Mouse (Mus musculus) thymus, adult 2 months (tissue): ENCODE measurements at regions not wholly inside any gene's neighbourhood (a gene's known extent, or its start where the extent isn't known, plus 50 kb on each side); places are given as distances from the start of the nearest gene placed in this dataset.

Experiments used
- DNase-seq: peaks from one replicate; pipeline ENCODE4 v3.0.0; 2021
- H3K27ac ChIP-seq: fragments of 200-500 bp; 2 replicates; pipeline ENCODE4 v1.5.1; 2012; ENCODE audit warnings: low read length, control low read depth; ENCODE audit not compliant: control insufficient read depth, insufficient read depth
- H3K27me3 ChIP-seq: fragments of 200-500 bp; 2 replicates; pipeline ENCODE4 v1.6.1; 2012; ENCODE audit warnings: mild to moderate bottlenecking, low read length, moderate library complexity, mixed read lengths; ENCODE audit not compliant: control insufficient read depth, insufficient read depth
- H3K36me3 ChIP-seq: fragments of 200-500 bp; 2 replicates; pipeline ENCODE4 v1.6.1; 2012; ENCODE audit warnings: mild to moderate bottlenecking, low read length, moderate library complexity; ENCODE audit not compliant: control insufficient read depth, insufficient read depth
- H3K4me1 ChIP-seq: fragments of 200-500 bp; replicated peaks from 2 replicates; pipeline ENCODE4 v1.6.1; 2012; ENCODE audit warnings: low read length; ENCODE audit not compliant: control insufficient read depth, insufficient read depth
- H3K4me3 ChIP-seq: fragments of 200-500 bp; 2 replicates; pipeline ENCODE4 v1.5.1; 2012; ENCODE audit warnings: mild to moderate bottlenecking, low read length, control low read depth, moderate library complexity; ENCODE audit not compliant: control insufficient read depth, insufficient read depth
- CTCF ChIP-seq: fragments of 200-500 bp; IDR thresholded peaks from 2 replicates; pipeline ENCODE4 v1.5.1; 2012; ENCODE audit warnings: mild to moderate bottlenecking, control low read depth, low read length, moderate library complexity, borderline replicate concordance; ENCODE audit not compliant: control insufficient read depth, poor library complexity, insufficient read depth; ENCODE audit errors: extremely low read depth
- POLR2A ChIP-seq: fragments of 200-500 bp; IDR thresholded peaks from 2 replicates; pipeline ENCODE4 v1.6.1; 2012; ENCODE audit warnings: mild to moderate bottlenecking, low read length, control low read depth, moderate library complexity; ENCODE audit not compliant: control insufficient read depth, poor library complexity, insufficient read depth; ENCODE audit errors: extremely low read depth
- WGBS: fragments of 180-500 bp; shearing (Covaris S2); methylation state at CpG from one replicate; pipeline ENCODE4 v1.1.7; 2018; 5-methylcytosine and 5-hydroxymethylcytosine counted together

DNA sequence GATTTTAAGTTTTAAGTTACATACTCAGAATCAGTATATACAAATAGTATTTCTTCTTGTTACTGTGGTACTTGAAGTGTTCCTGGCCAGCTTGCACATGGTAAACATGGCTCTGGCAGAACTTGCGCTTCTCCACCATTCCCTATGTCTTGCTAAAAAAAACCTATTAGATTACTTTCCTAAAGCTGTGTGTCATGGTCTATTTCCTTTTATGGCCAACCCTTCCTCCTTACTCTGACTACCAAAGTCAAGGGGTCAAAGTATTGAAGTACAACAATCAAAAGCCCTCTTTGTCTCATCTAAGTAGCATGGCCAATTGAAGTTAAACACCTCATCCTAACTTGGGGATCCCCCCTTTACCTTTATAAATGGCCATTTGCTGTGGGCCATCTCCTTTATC lies 223.6 kb upstream of the 2610001J05Rik start:
- no peaks in the 10 kb centered on the region for H3K36me3 ChIP-seq
- no peak overlapping the region for H3K4me3 ChIP-seq
- TF ChIP-seq CTCF: no peak
- no peak for TF ChIP-seq POLR2A
- 96% methylated on average over 1 of the region's 1 CpGs for WGBS
- H3K27me3 ChIP-seq: no peaks in the 10 kb centered on the region
- DNase-seq: no peak
- H3K4me1 ChIP-seq: no peaks in the 10 kb centered on the region
- H3K27ac ChIP-seq: no peak overlapping the region

DNA sequence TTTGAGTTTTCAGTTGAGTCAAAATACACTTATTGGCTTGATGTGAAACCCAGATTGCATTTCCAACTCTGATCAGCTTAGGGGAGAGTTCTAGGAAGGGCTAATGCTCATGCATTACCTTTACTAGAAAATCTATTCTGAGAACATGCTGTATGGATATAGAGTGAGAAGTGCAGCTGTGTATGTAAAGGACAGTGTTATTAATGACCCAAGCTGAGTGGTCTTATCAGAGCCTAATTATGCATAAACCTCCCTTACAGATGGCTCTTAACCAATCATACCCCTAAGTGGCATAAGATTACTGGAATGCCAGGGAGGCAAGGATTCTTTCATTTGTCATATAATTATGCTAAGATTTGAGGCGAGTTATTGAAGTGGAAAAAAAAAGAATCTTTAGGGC lies 210.6 kb upstream of the 2610001J05Rik start:
- H3K4me1 ChIP-seq: no peaks in the 10 kb centered on the region
- TF ChIP-seq CTCF: no peak
- no peaks in the 10 kb centered on the region for H3K27me3 ChIP-seq
- H3K36me3 ChIP-seq: no peaks in the 10 kb centered on the region
- H3K27ac ChIP-seq: no peak overlapping the region
- no peak overlapping the region for H3K4me3 ChIP-seq
- 77% methylated on average over 1 of the region's 1 CpGs for WGBS
- no peak for DNase-seq

DNA sequence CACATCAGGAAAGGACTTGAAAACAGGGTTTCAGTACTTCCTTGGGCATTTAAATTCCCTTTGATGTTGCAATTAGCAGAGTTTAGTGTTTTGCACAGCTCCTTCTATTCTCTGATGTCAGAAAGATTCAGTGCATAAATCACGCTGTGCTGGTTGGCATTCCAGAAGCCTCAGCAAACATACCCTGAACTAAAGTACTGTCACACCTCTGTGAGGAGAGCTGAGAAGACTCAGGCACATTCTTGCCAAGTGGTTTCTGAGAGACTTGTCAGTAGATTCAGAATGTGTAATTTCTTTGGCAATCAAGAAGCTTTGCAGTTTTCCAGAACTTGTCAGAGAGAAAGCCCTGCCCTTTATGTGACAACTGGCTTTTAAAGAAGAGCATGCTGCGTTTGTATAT lies 192.4 kb upstream of the 2610001J05Rik start:
- DNase-seq: no peak
- 80% methylated on average over 2 of the region's 2 CpGs for WGBS
- Histone ChIP-seq H3K4me1 (no peaks in the 10 kb centered on the region), H3K27me3 (no peaks in the 10 kb centered on the region), H3K4me3 (no peak overlapping the region), H3K36me3 (no peaks in the 10 kb centered on the region), H3K27ac (no peak overlapping the region)
- TF ChIP-seq POLR2A: no peak

DNA sequence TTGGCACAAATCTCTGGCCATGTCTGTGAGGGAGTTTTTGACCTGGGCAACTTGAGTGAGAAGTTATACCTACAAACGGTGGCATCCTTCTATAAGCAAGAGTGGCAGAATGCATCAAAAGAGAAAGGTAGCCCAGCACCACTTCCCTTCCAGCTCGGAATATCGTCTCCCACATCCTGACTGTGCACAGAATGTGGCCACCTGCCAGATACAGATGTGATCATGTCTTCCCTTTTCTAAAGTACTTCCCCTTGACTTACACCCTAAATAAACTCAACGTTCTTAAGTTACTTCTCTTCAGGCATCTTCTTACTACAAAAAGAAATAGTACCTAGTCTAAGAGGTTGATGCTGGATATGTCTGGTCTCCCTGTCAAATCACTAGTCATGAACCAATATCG lies 175.2 kb upstream of the 2610001J05Rik start:
- no peak for DNase-seq
- no peaks in the 10 kb centered on the region for H3K27me3 ChIP-seq
- no peak overlapping the region for H3K27ac ChIP-seq
- no peaks in the 10 kb centered on the region for H3K36me3 ChIP-seq
- 36% methylated on average over 5 of the region's 5 CpGs for WGBS
- TF ChIP-seq CTCF (no peak), POLR2A (no peak)
- H3K4me1 ChIP-seq: no peaks in the 10 kb centered on the region
- no peak overlapping the region for H3K4me3 ChIP-seq

DNA sequence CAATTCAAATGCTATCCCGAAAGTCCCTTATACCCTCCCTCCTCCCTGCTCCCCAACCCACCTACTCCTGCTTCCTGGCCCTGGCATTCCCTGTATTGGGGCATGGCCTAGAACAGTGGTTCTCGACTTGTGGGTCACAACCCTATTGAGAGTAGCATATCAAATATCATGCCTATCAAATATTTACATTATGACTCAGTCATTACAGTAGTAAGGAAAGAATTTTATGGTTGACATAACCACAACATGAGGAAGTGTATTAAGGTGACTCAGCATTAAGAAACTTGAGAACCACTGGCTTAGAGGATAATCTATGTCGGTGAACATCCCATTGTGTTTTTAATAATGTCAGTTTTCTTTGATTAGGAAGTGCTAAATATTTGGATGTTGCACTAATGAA lies 173.3 kb upstream of the 2610001J05Rik start:
- no peak for TF ChIP-seq POLR2A
- TF ChIP-seq CTCF: no peak
- Histone ChIP-seq H3K27ac (no peak overlapping the region), H3K36me3 (no peaks in the 10 kb centered on the region), H3K27me3 (no peaks in the 10 kb centered on the region), H3K4me1 (no peaks in the 10 kb centered on the region), H3K4me3 (no peak overlapping the region)
- WGBS: 63% methylated on average over 3 of the region's 3 CpGs
- DNase-seq: no peak

DNA sequence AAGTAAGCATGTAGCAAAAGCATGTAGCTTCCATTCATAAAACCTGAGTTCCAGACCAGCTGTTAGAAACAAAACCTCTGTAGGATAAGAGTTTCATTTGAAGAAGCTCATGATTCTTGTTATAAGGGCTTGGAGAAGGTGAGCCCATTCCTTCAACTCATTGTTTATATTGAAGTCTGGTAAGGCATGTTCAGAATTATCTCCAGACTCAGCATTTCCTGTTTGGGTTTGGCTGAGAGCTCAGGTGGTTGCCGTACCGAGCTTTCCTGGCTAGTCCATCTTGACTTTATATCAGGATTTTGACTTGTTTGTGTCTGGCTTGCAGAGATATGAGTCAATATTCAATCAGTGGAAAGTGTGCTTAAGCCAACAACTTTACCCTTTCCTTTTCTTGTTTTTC lies 154.6 kb upstream of the 2610001J05Rik start:
- no peak for DNase-seq
- Histone ChIP-seq H3K27ac (no peak overlapping the region), H3K27me3 (no peaks in the 10 kb centered on the region), H3K4me1 (no peaks in the 10 kb centered on the region), H3K36me3 (no peaks in the 10 kb centered on the region), H3K4me3 (no peak overlapping the region)
- 27% methylated on average over 2 of the region's 2 CpGs for WGBS
- no peak for TF ChIP-seq CTCF
- TF ChIP-seq POLR2A: no peak

DNA sequence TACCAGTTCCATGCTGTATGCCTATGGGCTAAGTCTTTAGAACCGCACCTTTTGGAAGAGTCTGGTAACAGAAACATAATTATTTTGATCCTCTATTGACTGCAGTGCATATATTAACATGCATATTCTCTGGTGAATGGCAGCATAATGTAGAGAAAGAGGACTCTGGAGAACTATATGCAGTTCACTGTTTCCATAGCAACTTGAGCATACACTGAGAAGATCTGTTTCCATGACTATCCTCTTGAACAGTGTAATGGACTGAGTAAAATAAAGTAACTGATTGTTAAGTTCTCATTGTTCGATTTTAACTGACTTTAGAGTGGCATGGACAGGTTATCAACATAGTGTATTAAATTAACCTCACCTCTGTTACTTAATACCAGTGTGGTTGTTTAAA lies 147.6 kb upstream of the 2610001J05Rik start:
- H3K4me1 ChIP-seq: no peaks in the 10 kb centered on the region
- DNase-seq: no peak
- H3K27ac ChIP-seq: no peak overlapping the region
- no peak overlapping the region for H3K4me3 ChIP-seq
- H3K27me3 ChIP-seq: no peaks in the 10 kb centered on the region
- 90% methylated on average over 2 of the region's 2 CpGs for WGBS
- TF ChIP-seq POLR2A (no peak), CTCF (no peak)
- no peaks in the 10 kb centered on the region for H3K36me3 ChIP-seq
